Mouse (Mus musculus) neural tube, embryonic 11.5 days (tissue): ENCODE results near the gene Fzr1. TPM values are rescaled to one million over a fixed set of nuclear protein-coding genes. Genes with fewer than 3 reads are reported as not detected.

Experiments
- ATAC-seq: fragments of 200-750 bp; cut with Nextera tagmentation; 2 replicates; pipeline ENCODE4 v1.8.0; 2017; ENCODE audit warnings: moderate number of reproducible peaks, mild to moderate bottlenecking, moderate TSS enrichment, moderate library complexity; ENCODE audit not compliant: insufficient read depth, low FRiP score, low TSS enrichment
- DNase-seq: peaks from one replicate; pipeline ENCODE4 v3.0.0-alpha.2; 2015; ENCODE audit warnings: low spot score
- H3K27ac ChIP-seq: fragments of 300-500 bp; sonication (generic); 2 replicates; pipeline ENCODE4 v1.5.1; 2014; ENCODE audit warnings: low read depth, mild to moderate bottlenecking, low read length
- H3K27me3 ChIP-seq: fragments of 300-500 bp; sonication (generic); 2 replicates; pipeline ENCODE4 v1.6.1; 2014; ENCODE audit warnings: mild to moderate bottlenecking, low read length, mixed read lengths; ENCODE audit not compliant: control insufficient read depth, insufficient read depth
- H3K36me3 ChIP-seq: fragments of 300-500 bp; sonication (generic); 2 replicates; pipeline ENCODE4 v1.6.1; 2014; ENCODE audit warnings: mild to moderate bottlenecking, low read length, moderate library complexity, mixed read lengths; ENCODE audit not compliant: control insufficient read depth, insufficient read depth
- H3K4me1 ChIP-seq: fragments of 300-500 bp; sonication (generic); 2 replicates; pipeline ENCODE4 v1.6.1; 2014; ENCODE audit warnings: low read length, mixed read lengths; ENCODE audit not compliant: control insufficient read depth, insufficient read depth
- H3K4me2 ChIP-seq: fragments of 300-500 bp; sonication (generic); 2 replicates; pipeline ENCODE4 v1.6.1; 2014; ENCODE audit warnings: low read depth, mild to moderate bottlenecking, moderate library complexity
- H3K4me3 ChIP-seq: fragments of 300-500 bp; sonication (generic); 2 replicates; pipeline ENCODE4 v1.5.1; 2014; ENCODE audit warnings: low read depth, low read length
- H3K9ac ChIP-seq: fragments of 300-500 bp; sonication (generic); 2 replicates; pipeline ENCODE4 v1.6.1; 2014; ENCODE audit warnings: mild to moderate bottlenecking, low read length
- H3K9me3 ChIP-seq: fragments of 300-500 bp; sonication (generic); 2 replicates; pipeline ENCODE4 v1.6.1; 2016; ENCODE audit warnings: low read length; ENCODE audit not compliant: control insufficient read depth
- WGBS: fragments of 180-500 bp; shearing (Covaris S2); extraction: QIAGEN DNeasy Blood & Tissue Kit; methylation state at CpG from one replicate; pipeline ENCODE4 v1.1.7; 2014; 5-methylcytosine and 5-hydroxymethylcytosine counted together
- polyA plus RNA-seq: library from polyadenylated mRNA; unstranded; fragments of >200 nt; fragmentation: Nextera tagmentation; extraction: Ambion mirVana; gene quantifications from 2 replicates; pipeline ENCODE4 v1.2.1, GENCODE M21; 2014

Gene Fzr1
- polyA plus RNA-seq, 1 experiment from 2014 or later, result 120 TPM

DNA sequence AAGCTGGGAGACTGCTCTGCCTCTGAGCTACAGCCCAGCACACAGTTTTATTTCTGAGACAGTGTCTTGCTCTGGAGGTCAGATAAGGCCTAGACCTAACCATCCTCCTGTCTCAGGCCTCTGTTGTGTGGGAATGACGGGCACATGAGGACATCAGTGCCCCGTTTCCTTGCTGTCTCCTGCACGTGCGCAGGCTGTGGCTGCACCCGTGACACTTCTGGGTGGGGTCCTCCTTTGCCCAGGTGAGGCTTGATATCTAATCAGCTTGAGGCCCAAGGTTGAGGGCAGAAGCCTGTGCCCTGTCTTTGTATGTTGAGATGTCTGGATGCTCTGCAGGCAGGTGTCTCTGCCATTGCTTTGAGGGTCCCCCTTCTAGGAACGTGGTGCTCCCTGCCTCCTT is 14.0 kb upstream of the Fzr1 start:
- DNase-seq (no peak), ATAC-seq (no peak)
- H3K4me1 ChIP-seq, result peaks cover 12% of the 10 kb centered on the region
- WGBS, result 88% methylated on average over 6 of the region's 6 CpGs
- H3K9me3 ChIP-seq, result no peaks in the 10 kb centered on the region
- no peak overlapping the region for H3K9ac ChIP-seq
- H3K4me3 ChIP-seq, result no peak overlapping the region
- peaks cover 8% of the 10 kb centered on the region; the same call in 1 of the 2 replicates for H3K36me3 ChIP-seq
- no peaks in the 10 kb centered on the region for H3K27me3 ChIP-seq
- no peak overlapping the region for H3K4me2 ChIP-seq
- H3K27ac ChIP-seq, result no peak overlapping the region

DNA sequence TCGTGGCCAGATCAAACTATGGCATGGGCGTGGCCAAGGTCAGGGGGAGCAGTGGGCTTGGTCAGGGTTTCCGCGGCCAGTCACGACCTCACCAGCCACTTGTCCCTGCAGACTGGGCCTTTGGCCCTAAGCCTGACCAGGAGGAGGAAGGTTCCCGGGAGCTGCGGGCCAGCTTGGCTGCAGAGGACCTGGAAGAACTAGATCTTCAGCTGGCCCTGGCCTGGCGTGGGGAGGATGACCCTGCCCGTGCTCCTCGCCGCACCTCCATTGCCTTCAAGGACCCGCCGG is 12.3 kb upstream of the Fzr1 start:
- H3K36me3 ChIP-seq, result peaks cover 18% of the 10 kb centered on the region
- no peaks in the 10 kb centered on the region for H3K27me3 ChIP-seq
- 92% methylated on average over 13 of the region's 13 CpGs for WGBS
- H3K27ac ChIP-seq, result no peak overlapping the region
- H3K4me1 ChIP-seq, result peaks cover 11% of the 10 kb centered on the region; the same call in 1 of the 2 replicates
- H3K9ac ChIP-seq, result no peak overlapping the region
- H3K4me2 ChIP-seq, result no peak overlapping the region
- H3K9me3 ChIP-seq, result no peaks in the 10 kb centered on the region
- H3K4me3 ChIP-seq, result no peak overlapping the region
- no peak for DNase-seq
- ATAC-seq, result no peak

DNA sequence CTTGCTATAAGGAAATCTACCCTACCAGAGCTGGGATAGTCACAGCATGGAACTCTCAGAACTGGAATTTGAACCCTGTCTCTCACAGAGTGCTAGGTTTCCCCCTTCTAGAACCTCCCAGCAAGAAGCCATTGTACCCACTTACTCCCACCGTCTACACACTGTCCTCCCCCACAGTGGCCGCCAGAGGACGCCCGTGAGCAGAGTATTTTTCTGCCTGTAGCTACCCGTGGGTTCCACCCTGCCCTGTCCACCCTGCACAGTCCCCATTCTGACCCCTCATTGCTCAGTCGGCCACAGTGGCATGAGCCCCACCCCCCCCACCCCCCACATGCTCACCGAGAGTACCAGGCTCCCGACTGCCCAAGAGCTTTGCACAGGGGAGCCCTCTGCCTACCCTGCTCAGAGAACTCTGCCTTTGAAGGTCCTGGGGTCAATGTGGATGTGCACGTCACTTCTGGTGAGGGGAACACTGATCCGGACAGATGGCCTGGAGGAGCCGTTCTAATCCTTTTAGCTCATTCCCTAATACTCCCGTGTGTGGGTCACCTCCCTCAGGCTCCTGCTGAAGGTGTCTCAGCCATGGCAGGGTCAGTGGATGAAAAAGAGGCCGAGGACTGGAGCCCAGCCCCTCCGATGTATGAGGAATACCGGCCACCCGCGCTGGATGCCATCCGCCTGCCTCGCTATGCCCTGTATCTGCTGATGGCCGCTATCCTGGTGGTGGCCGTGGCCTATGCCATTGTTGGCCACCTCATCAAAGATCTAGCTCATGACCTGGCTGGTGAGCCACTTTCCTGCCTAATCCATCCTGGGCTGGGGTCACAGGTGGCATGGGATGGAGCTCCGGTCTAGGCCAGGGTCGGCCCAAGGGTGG is 11.7 kb upstream of the Fzr1 start:
- H3K9ac ChIP-seq, result peak overlapping the region; percentile 5; the same call in 1 of the 2 replicates
- H3K4me2 ChIP-seq, result no peak overlapping the region

DNA sequence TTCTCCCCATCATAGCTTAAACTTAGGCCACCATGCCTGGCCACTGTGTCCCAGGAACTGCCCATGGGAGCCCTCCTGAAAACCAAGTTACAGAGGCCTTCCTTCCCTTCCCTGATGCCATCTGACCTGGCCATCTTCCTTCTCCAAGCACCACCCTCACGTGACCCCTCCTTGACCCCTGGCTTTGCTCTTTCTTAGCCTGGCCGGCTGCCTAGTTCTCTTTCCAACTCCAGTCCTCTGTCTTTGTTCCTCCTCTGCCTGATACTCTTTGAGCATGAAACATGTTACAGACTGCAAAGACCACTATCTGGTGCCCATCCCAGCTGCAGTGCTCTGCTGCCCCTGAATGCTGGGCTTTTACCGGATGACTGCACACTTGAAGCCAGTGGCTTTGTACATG is 11.1 kb upstream of the Fzr1 start:
- peaks cover 18% of the 10 kb centered on the region for H3K36me3 ChIP-seq
- H3K9ac ChIP-seq, result peak overlapping the region; percentile 5; the same call in 1 of the 2 replicates
- no peak overlapping the region for H3K27ac ChIP-seq
- H3K4me3 ChIP-seq, result no peak overlapping the region
- H3K4me2 ChIP-seq, result no peak overlapping the region
- 0 out of 2 replicates have a peak, but pooled peaks have one; percentile 11 for ATAC-seq
- 64% methylated on average over 3 of the region's 3 CpGs for WGBS
- DNase-seq, result no peak
- H3K9me3 ChIP-seq, result no peaks in the 10 kb centered on the region
- peaks cover 19% of the 10 kb centered on the region for H3K4me1 ChIP-seq
- no peaks in the 10 kb centered on the region for H3K27me3 ChIP-seq

More for the DNA sequence above, 11.7 kb upstream of the Fzr1 start:
- Histone ChIP-seq H3K4me1 (peaks cover 16% of the 10 kb centered on the region), H3K27me3 (no peaks in the 10 kb centered on the region), H3K4me3 (no peak overlapping the region), H3K9me3 (no peaks in the 10 kb centered on the region), H3K36me3 (peaks cover 18% of the 10 kb centered on the region), H3K27ac (no peak overlapping the region)
- peak; percentile 38; the same call in 1 of the 2 replicates for ATAC-seq
- DNase-seq, result peak; percentile 71
- 63% methylated on average over 23 of the region's 23 CpGs for WGBS

DNA sequence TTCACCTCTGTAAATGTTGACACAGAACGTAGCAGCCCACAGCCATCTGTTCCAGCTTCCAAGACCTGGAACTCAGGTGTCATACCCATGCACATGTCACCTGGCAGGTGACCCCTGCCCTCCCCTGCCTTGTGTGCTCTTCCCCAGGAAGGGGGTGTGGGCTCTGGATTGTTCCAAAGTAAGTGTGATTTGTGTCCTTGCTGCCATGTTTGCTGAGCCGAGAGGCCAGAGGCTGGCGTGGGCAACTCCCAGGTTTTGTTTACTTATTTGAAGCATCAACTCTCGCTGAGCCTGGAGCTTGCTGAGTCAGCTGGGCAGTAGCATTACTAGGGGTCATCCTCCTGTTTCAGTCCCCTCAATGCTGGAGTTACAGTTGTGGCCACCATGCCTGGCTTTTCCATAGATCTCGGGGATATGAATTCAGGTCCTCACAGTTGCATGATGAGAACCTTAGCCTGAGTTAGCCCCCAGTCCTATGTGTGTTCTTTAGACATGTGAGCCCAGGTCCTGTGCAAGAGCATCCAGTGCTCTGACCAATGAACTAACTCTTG is 10.3 kb upstream of the Fzr1 start, which contains the start of gene Gm48552:
Gene Gm48552, plus strand, starts transcription at position 501 of the 551 bp plus-strand sequence.
- Histone ChIP-seq H3K27ac (no peak within 1 kb of the TSS), H3K36me3 (peaks cover 18% of the 10 kb centered on the region), H3K27me3 (no peaks in the 10 kb centered on the region), H3K4me2 (no peak within 1 kb of the TSS), H3K9ac (peak within 1 kb of the TSS; percentile 5; the same call in 1 of the 2 replicates), H3K4me1 (peaks cover 15% of the 10 kb centered on the region), H3K9me3 (no peaks in the 10 kb centered on the region), H3K4me3 (no peak within 1 kb of the TSS)
- WGBS, result 80% methylated on average over 5 of the region's 5 CpGs
- no peak for ATAC-seq
- no peak for DNase-seq

DNA sequence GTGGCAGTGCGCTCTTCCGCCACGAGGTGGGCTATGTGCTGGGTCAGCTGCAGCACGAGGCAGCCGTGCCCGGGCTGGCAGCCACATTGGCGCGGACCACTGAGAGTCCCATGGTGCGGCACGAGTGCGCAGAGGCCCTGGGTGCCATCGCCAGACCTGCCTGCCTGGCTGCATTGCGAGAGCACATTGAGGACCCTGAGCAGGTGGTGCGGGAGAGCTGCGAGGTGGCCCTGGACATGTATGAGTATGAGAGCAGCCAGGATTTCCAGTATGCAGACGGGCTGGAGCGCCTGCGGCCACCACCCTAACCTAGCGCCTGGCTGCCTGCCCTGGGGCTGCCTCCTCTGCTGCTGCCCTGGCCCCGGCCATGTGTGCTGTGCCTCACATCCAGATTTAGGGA is 9.4 kb upstream of the Fzr1 start:
- Histone ChIP-seq H3K27me3 (no peaks in the 10 kb centered on the region), H3K9ac (no peak overlapping the region), H3K4me2 (no peak overlapping the region), H3K4me3 (no peak overlapping the region), H3K36me3 (peaks cover 18% of the 10 kb centered on the region), H3K27ac (no peak overlapping the region), H3K4me1 (peaks cover 14% of the 10 kb centered on the region), H3K9me3 (no peaks in the 10 kb centered on the region)
- DNase-seq (no peak), ATAC-seq (no peak)
- WGBS, result 93% methylated on average over 20 of the region's 20 CpGs

DNA sequence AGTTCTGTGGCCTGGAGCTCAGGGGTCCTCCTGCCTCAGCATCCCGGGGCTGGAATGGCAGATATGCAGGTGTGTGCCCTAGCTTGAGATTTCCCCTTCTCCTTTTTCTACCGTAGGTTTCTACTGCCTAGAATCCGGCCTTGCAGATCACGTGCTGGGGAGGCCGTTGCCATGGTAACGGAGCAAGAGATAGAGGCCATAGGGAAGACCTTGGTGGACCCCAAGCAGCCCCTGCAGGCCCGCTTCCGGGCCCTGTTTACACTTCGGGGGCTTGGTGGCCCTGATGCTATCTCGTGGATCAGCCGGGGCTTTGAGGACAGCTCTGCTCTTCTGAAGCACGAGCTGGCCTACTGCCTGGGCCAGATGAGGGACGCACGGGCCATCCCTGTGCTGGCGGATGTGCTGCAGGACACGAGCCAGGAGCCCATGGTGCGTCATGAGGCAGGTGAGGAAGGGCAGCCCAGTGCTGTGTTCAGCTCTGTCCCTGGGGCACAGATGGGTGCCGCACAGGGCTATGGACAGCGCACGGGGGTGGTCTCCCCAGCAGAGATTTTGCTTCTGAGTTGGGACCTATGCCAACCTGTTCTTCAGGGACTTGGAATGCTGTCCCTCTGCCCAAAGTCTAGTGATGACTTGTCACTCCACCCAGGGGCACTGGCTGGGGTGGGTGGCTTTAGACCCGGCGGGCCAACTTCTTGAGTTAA is 7.4 kb upstream of the Fzr1 start:
- Histone ChIP-seq H3K9ac (no peak overlapping the region), H3K4me1 (peaks cover 14% of the 10 kb centered on the region), H3K36me3 (peaks cover 18% of the 10 kb centered on the region), H3K4me3 (no peak overlapping the region), H3K4me2 (no peak overlapping the region), H3K27ac (no peak overlapping the region), H3K9me3 (no peaks in the 10 kb centered on the region), H3K27me3 (no peaks in the 10 kb centered on the region)
- no peak for ATAC-seq
- DNase-seq, result no peak
- 86% methylated on average over 22 of the region's 22 CpGs for WGBS

DNA sequence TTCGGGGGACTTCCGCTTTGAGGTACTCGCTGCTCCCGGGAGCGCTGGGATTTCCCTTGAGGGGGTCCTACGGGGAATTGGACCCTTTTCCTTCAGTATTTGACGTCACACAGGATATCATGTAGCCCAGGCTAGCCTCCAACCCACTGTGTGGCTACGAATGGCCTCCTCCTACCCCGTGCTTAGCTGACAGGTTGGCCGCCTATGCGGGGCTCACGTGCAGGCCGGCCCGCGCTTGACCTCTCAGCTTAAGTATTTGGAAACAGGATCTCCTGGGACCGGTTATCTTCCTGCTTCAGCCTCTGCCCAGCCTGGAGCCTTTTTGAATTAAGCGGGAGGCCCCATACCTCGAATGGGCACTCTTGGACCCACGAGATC is 6.3 kb upstream of the Fzr1 start:
- Histone ChIP-seq H3K27me3 (no peaks in the 10 kb centered on the region), H3K9me3 (no peaks in the 10 kb centered on the region), H3K4me3 (peak overlapping the region; percentile 88), H3K36me3 (peaks cover 18% of the 10 kb centered on the region), H3K4me1 (peaks cover 14% of the 10 kb centered on the region), H3K27ac (peak overlapping the region; percentile 47), H3K9ac (peak overlapping the region; percentile 78), H3K4me2 (peak overlapping the region; percentile 90)
- ATAC-seq (peak; percentile 25; the same call in 1 of the 2 replicates), DNase-seq (no peak)
- under 1% methylated on average over 19 of the region's 19 CpGs for WGBS
